Mouse (Mus musculus) ZHBTc4 (cell line): ENCODE measurements around the gene Rgs3.
A peak's percentile ranks its signal among the peaks of the same experiment; 100 is the strongest.

Experiments
- DNase-seq: peaks from one replicate; pipeline ENCODE4 v3.0.0-alpha.2; 2011; ENCODE audit warnings: low read depth, low spot score

The Rgs3 gene

GRCm38 (mm10) chr4:62720861-62721260 is 161.2 kb downstream of the Rgs3 start:
- DNase-seq, result peak; percentile 66

- DNase-seq, result peak; percentile 66
Observed at GRCm38 (mm10) chr4:62722021-62722426, 162.4 kb downstream of the Rgs3 start.

- no peak for DNase-seq
Observed at GRCm38 (mm10) chr4:62723795-62724194, 164.1 kb downstream of the Rgs3 start.

- no peak for DNase-seq
Observed at GRCm38 (mm10) chr4:62726282-62726937, 166.8 kb downstream of the Rgs3 start.

DNA sequence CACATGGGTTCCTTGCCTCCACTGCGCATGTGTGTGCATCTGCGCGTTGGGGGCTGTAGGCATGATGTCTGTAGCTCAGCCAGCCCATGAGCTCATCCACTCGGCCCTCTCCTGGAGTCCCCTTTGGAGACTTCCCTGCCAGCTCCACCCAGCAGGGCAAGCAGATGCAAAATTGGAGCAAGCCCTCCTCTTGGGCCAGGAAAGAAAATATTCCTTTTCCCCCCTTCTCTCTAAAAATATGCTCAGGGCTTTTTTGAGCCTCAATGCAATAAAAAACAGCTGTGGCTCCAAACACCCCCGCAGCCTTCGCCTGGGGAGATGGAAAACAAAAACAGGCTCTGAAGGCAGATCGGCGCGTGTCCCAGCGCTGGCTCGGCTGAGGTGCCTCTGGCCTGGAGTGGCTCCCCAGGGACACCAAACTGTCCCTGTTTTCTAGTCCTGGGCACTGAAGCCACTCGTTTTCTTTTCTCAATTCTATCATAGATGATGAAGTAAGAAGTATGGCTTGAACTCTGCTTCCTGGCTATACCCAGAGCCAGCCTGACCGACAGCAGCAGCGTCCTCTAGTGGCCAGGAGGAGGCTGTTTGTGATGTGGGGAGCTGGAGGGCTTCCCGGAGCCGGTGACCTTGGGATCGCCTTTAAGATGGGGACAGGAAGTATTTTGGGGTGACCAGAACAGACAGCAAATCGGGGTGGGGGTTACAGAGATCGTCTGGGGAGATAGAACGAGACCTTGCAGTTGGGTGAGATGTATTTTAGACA is 168.1 kb downstream of the Rgs3 start:
- peak; percentile 55 for DNase-seq

DNA sequence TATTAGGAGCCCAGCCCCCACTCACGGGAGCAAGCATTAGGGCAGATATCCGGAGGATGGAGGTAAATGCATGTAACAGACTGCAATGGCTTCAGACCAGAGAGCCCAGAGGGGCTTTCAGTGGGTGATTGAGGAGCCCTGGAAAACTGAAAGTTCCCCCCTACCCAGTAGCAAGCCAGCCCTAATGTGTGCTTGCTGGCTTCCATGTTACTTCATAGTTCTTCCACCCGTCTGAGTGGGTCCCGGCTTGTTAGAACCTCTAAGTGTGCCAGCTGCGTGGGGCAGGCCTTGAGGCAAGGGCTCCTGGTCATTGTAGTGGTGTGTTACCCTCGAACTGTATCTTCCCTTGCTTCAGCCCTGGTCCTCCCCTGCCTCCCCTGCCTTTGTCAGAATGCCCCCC is 168.8 kb downstream of the Rgs3 start:
- no peak for DNase-seq

GRCm38 (mm10) chr4:62729191-62729590 is 169.5 kb downstream of the Rgs3 start:
- no peak for DNase-seq

GRCm38 (mm10) chr4:62729941-62730340 is 170.3 kb downstream of the Rgs3 start:
- DNase-seq, result no peak

GRCm38 (mm10) chr4:62730861-62731260 is 171.2 kb downstream of the Rgs3 start:
- no peak for DNase-seq

DNA sequence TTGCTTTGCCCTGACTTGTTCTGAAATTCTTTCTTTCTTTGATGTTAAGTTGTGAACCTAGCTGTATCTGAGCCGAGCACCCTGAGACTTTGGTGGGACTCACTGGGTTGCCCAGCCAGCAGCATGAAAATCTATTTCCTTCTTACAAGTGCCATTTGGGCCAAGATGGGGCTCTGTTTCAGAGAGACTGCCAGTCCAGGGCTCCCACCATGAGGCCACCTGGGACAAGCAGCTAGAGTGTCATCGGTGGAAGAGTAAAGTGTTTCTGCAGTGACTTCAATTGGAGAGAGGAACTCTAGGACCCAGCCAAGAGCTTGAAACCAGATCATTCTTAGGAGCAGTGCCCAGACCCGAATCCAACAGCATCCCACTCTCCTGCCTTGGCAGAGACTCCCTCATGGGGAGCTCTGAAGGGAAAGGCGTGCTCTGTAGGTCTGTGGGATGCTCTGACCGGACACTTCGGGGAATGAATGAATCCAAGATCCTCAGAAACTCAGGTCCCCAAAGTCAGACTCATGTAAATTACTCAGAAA is 171.9 kb downstream of the Rgs3 start:
- DNase-seq, result no peak

- no peak for DNase-seq
Observed at GRCm38 (mm10) chr4:62732096-62732495, 172.4 kb downstream of the Rgs3 start.

DNA sequence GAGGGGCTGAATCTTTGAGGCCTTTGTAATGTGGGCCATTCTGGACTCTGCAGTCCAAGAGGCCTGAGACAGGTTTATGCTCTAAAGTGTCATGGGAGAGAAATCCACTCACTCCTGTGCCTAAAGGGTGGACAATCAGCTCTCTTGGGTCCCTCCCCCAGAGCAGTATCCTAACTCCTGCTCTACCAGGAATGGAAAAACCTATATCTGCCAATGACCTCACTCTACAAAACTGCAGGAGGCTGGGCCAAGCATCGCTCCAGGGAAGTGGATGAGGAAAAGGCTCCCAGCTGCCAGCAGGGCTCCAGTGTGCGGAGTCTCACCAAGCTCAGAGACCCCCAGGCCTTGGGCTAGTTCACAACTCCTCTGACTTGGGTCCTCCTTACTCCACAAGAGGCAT is 173.2 kb downstream of the Rgs3 start:
- DNase-seq, result no peak

GRCm38 (mm10) chr4:62733938-62734337 is 174.3 kb downstream of the Rgs3 start:
- DNase-seq, result no peak

GRCm38 (mm10) chr4:62735291-62735690 is 175.6 kb downstream of the Rgs3 start:
- no peak for DNase-seq

DNA sequence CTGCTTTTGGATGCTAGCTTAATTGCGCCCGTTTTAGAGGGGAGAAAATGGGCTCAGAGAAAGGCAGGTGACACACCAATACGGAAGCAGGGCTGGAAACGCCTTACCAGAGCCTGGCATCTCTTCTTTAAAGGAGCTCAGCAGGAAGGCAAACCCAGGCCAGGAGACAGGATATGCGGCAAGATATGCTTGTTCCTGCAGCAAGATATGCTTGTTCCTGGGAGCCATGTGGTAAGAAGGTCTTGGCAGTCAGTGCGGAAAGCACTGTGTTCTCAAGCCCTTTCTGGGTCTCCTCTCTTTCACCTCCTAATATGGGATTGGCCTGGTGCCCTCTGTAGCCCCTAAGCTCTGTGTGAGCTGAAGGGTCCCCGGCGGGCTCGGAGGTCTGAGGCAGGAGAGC is 176.2 kb downstream of the Rgs3 start:
- peak; percentile 44 for DNase-seq

DNA sequence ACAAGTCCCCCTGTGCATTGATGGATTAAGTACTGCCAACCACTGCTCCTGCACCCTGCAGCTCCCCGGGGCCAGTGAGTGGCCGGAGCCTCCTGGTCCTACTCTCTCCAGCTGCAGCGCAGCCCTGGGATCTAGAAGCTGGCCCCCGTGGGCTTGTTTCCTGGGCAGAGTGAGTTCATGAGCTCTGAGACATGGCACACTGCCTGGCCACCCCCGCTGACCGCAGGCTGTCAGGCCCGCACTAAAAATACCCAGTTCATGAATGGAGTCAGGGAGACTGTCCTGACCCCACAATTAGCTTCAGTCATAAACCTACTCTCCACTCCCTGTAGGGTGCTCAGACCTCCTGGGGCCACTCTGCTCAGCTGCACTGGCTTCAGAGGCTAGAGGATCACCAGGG is 176.8 kb downstream of the Rgs3 start:
- no peak for DNase-seq

DNA sequence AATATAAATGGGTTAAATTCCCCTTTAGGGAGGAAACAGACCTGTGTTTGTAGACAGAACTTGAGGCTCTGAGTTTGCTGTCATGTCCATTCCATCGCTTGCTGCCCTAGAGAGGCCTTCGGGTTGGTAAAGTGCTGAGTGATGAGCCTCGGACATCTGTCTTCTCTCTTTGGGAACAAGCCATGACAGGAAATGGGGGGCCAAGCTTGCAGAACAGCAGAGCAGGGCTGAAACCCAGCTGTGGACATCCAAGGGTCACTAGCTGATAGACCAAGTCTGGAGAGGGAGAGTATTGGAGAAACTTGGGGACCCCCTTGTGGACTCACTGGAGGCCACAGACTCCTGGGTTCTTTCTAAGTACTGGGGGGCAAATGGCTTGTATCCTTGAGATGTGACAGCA is 177.3 kb downstream of the Rgs3 start:
- no peak for DNase-seq

DNA sequence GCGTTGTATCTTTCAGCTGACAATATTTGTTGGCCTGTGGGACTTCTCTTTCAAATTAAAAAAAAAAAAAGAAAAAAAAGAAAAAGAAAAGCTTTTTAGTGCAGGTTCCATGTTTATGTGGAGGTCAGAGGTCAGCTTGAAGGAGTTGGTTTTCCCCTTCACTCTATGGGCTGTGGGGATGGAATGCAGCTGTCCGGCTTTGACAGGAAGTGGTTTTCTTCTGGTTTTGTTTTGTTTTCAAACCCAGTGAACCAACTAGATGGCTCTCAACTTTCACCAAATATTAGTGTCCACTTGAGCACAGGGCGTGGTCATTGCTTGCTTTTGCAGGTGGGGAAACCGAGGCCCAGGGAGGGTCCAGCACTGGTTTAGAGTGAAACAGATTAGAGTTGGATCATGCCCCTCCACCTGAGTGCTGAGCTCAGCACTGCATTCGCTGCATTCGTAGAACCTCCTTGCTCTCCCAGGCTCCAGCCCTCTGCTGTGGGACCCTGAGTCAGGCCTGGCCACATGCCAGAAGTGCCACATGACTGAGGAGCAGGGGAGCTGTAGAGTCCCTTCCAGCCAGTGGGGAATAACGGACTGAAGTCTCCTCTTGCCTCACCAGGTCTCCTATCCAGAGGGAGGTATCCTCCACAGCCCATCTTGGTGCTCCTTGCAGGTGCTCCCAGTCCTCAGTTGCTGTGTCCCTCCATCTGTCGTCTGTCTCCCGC is 178.5 kb downstream of the Rgs3 start:
- DNase-seq, result no peak

DNA sequence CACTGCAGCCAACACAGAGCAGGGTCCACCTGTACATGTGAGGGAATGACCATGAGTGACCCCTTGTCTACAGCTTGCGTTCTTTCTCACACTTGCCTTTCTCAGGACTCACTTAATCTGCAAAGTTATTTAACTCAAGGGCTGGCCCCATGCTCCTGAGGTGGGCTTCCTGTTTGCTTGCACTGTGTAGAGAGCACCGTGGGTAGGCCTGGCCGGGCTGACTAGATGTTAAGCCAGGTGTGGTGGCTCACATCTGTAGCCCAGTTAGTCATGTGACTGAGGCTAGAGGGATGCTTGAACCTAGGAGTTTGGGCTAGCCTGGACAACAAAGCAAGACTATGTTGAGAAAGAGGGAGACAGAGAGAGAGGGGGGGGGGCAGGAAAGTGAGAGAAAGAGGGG is 179.3 kb downstream of the Rgs3 start:
- DNase-seq, result no peak

DNA sequence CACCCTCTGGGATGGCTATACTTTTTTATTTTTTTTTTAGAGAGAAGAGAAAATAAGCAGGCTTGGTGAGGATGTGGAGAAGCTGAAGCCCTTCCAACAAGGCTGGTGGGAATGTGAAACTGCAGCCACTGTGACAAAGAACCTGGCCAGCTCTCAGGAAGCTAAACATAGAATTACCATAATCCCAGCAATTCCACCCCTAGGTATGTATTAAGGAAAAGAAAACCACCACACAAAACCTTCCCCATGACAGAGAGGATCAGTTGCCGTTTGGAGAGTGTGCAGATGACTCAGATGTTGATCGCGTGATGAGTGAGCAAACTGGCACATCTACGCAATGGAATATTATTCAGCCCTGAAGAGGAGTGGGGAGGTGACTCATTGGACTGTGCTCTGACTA is 179.9 kb downstream of the Rgs3 start:
- no peak for DNase-seq

GRCm38 (mm10) chr4:62740282-62741054 is 180.8 kb downstream of the Rgs3 start:
- peak; percentile 66 for DNase-seq

- DNase-seq, result no peak
Observed at GRCm38 (mm10) chr4:62741055-62741453, 181.4 kb downstream of the Rgs3 start.
